Mouse (Mus musculus) liver, postnatal 0 days (tissue): ENCODE measurements around the gene Vps51. TPM values are rescaled to one million over a fixed set of nuclear protein-coding genes. Genes with fewer than 3 reads are reported as not detected.

Experiments used
- ATAC-seq: fragments of 200-750 bp; cut with Nextera tagmentation; 2 replicates; pipeline ENCODE4 v1.8.0; 2017; ENCODE audit warnings: mild to moderate bottlenecking, moderate library complexity
- DNase-seq: peaks from one replicate; pipeline ENCODE4 v3.0.0-alpha.2; 2016
- H3K27ac ChIP-seq: fragments of 300-500 bp; sonication (generic); 2 replicates; pipeline ENCODE4 v1.5.1; 2014; ENCODE audit warnings: antibody characterized with exemption, moderate library complexity, mild to moderate bottlenecking, low read depth
- H3K27me3 ChIP-seq: fragments of 300-500 bp; sonication (generic); 2 replicates; pipeline ENCODE4 v1.6.1; 2014; ENCODE audit warnings: low read length, control low read depth, mixed read lengths; ENCODE audit not compliant: insufficient read depth
- H3K36me3 ChIP-seq: fragments of 300-500 bp; sonication (generic); replicated peaks from 2 replicates; pipeline ENCODE4 v1.6.1; 2014; ENCODE audit warnings: mild to moderate bottlenecking, control low read depth, low read length, moderate library complexity, mixed read lengths; ENCODE audit not compliant: insufficient read depth
- H3K4me1 ChIP-seq: fragments of 300-500 bp; sonication (generic); 2 replicates; pipeline ENCODE4 v1.6.1; 2014; ENCODE audit warnings: antibody characterized with exemption, mild to moderate bottlenecking, control low read depth; ENCODE audit not compliant: insufficient read depth
- H3K4me2 ChIP-seq: fragments of 300-500 bp; sonication (generic); 2 replicates; pipeline ENCODE4 v1.6.1; 2014; ENCODE audit warnings: low read depth, mild to moderate bottlenecking, low read length, moderate library complexity, mixed read lengths
- H3K4me3 ChIP-seq: fragments of 300-500 bp; sonication (generic); 2 replicates; pipeline ENCODE4 v1.5.1; 2014; ENCODE audit warnings: low read depth, low read length
- H3K9ac ChIP-seq: fragments of 300-500 bp; sonication (generic); replicated peaks from 2 replicates; pipeline ENCODE4 v1.6.1; 2014; ENCODE audit warnings: mild to moderate bottlenecking, moderate library complexity
- H3K9me3 ChIP-seq: fragments of 300-500 bp; sonication (generic); 2 replicates; pipeline ENCODE4 v1.6.1; 2016; ENCODE audit warnings: mild to moderate bottlenecking, control low read depth, low read length, mixed read lengths
- CTCF ChIP-seq: sonication (generic); IDR thresholded peaks from 2 replicates; pipeline ENCODE4 v1.5.1; 2016; ENCODE audit warnings: antibody characterized with exemption, low read depth
- EP300 ChIP-seq: IDR thresholded peaks from 2 replicates; pipeline ENCODE4 v1.6.1; 2016; ENCODE audit warnings: antibody characterized with exemption, low read depth, mild to moderate bottlenecking
- WGBS: fragments of 180-500 bp; shearing (Covaris S2); extraction: QIAGEN DNeasy Blood & Tissue Kit; methylation state at CpG from one replicate; pipeline ENCODE4 v1.1.7; 2014; ENCODE audit not compliant: insufficient replicate concordance; 5-methylcytosine and 5-hydroxymethylcytosine counted together
- polyA plus RNA-seq: library from polyadenylated mRNA; unstranded; fragments of >200 nt; fragmentation: Nextera tagmentation; extraction: Ambion mirVana; gene quantifications from 2 replicates; pipeline ENCODE4 v1.2.1, GENCODE M21; 2015

Gene Vps51
- polyA plus RNA-seq, 1 experiment from 2014 or later, result 20.7 TPM

DNA sequence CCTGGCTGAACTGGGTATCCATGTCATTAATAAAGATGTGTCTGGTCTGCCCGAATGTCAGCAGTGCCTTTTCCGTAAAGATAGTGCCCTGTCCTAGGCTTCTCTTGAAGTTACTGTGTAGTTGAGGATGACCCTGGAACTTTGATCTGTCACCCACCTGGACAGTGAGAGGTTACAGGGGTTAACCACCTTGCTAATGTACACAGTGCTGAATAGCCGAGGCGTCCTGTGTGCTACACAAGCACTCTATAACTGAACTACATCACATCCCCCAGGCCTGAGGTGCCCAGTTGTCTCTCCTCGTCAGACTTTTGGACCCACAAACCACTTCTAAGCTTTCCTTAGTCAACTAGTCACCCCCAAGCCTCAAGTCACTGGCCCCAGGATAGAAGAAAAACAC lies 14.6 kb downstream of the Vps51 start:
- no peaks in the 10 kb centered on the region for H3K9me3 ChIP-seq
- H3K4me3 ChIP-seq, result peak overlapping the region; percentile 89
- peak overlapping the region; percentile 94 for H3K4me2 ChIP-seq
- no peak for TF ChIP-seq CTCF
- no peak for TF ChIP-seq EP300
- H3K4me1 ChIP-seq, result peaks cover 46% of the 10 kb centered on the region
- H3K27me3 ChIP-seq, result no peaks in the 10 kb centered on the region
- DNase-seq (no peak), ATAC-seq (peak; percentile 7; the same call in 1 of the 2 replicates)
- peaks cover 10% of the 10 kb centered on the region; the same call in 1 of the 2 replicates for H3K36me3 ChIP-seq
- WGBS, result 35% methylated on average over 5 of the region's 5 CpGs
- peak overlapping the region; percentile 98 for H3K27ac ChIP-seq
- peak overlapping the region; percentile 97 for H3K9ac ChIP-seq

DNA sequence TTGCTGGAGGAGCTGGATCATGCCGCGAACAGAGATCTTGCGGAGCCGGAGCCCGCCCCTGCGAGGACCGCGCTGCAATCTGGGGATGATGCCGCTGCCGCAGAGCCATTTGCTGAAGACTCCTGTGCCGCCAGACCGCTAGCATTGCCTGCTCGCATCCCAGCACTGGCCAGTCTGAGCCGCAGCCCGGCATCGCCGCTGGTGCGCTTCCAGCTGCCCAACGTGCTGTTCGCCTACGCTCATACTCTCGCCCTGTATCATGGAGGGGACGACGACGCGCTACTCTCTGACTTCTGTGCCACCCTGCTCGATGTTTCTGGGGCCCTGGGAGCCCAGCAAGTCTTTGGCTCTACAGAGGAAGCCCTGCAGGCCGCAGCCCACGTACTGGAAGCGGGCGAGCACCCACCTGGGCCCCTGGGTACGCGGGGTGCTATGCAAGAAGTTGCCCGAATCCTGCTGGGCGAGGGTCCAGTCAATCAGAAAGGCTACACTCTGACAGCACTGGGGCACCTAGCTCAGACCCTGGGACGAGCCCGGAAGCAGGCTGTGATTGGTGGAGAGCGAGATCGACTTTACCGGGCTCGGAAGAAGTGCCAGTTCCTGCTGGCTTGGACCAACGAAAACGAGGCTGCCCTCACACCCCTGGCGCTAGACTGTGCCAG lies 15.3 kb downstream of the Vps51 start:
- peak overlapping the region; percentile 98 for H3K27ac ChIP-seq
- DNase-seq (peak; percentile 77), ATAC-seq (peak; percentile 40)
- peak overlapping the region; percentile 94 for H3K4me2 ChIP-seq
- H3K36me3 ChIP-seq, result peaks cover 10% of the 10 kb centered on the region; the same call in 1 of the 2 replicates
- TF ChIP-seq CTCF, result no peak
- peaks cover 42% of the 10 kb centered on the region for H3K4me1 ChIP-seq
- H3K9me3 ChIP-seq, result no peaks in the 10 kb centered on the region
- WGBS, result under 1% methylated on average over 44 of the region's 44 CpGs
- H3K9ac ChIP-seq, result peak overlapping the region; percentile 97
- no peaks in the 10 kb centered on the region for H3K27me3 ChIP-seq
- peak overlapping the region; percentile 89 for H3K4me3 ChIP-seq

DNA sequence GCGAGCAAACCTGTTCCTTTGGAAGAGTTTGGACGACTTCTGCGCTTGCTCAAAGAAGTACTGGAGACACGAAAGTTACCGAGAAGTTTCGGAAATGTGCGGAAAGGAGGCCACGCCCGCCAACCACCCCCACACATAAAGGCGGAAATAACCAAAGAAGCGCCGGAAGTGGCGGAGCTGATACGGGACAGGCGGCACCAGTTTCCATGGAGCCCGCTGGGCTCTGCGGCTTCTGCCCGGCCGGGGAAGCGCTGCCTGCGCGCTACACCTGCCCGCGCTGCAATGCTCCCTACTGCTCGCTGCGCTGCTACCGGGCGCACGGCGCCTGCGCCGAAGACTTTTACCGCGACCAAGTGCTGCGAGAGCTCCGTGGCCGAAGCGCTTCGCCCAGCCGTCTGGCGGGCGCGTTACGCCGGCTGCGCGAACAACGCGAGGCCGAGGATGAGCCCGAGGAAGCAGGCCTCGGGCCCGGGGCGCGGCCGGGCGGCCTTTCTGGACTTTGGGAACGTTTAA lies 16.0 kb downstream of the Vps51 start, which contains the start of gene Znhit2:
Gene Znhit2, plus strand, starts transcription at position 172 of the 513 bp plus-strand sequence.
- Histone ChIP-seq H3K27me3 (no peaks in the 10 kb centered on the region), H3K27ac (peak within 1 kb of the TSS; percentile 98), H3K4me3 (peak within 1 kb of the TSS; percentile 89), H3K9ac (peak within 1 kb of the TSS; percentile 97), H3K4me2 (peak within 1 kb of the TSS; percentile 94), H3K4me1 (peaks cover 43% of the 10 kb centered on the region), H3K36me3 (peaks cover 13% of the 10 kb centered on the region; the same call in 1 of the 2 replicates), H3K9me3 (no peaks in the 10 kb centered on the region)
- DNase-seq, result peak; percentile 94
- ATAC-seq, result peak; percentile 65
- 0% methylated on average over 55 of the region's 58 CpGs for WGBS
- TF ChIP-seq CTCF, result peak; percentile 17; the same call in 1 of the 2 replicates
- no peak for TF ChIP-seq EP300

DNA sequence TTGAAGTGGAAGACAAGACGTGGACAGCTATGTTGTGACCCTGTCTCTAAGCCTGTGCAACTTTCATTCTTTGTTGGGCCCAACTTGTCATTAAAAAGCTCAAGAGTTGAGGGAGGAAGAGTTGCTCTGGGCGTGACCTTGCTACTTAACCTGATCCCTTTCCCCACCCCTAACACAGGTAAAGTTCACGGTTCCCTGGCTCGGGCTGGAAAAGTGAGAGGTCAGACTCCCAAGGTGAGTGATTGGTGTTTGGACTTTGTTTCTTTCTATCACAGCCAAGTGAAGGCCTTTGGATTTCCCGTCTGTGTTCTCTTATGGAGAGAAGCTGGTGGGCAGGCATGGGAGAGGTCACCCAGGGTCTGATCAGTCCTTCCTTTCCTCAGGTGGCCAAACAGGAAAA lies 18.1 kb downstream of the Vps51 start:
- Histone ChIP-seq H3K9me3 (no peaks in the 10 kb centered on the region), H3K4me1 (peaks cover 42% of the 10 kb centered on the region), H3K36me3 (peaks cover 32% of the 10 kb centered on the region), H3K4me3 (peak overlapping the region; percentile 78), H3K4me2 (peak overlapping the region; percentile 66), H3K27ac (peak overlapping the region; percentile 75), H3K9ac (peak overlapping the region; percentile 94), H3K27me3 (no peaks in the 10 kb centered on the region)
- WGBS, result 59% methylated on average over 5 of the region's 5 CpGs
- TF ChIP-seq EP300, result no peak
- TF ChIP-seq CTCF, result no peak
- DNase-seq (no peak), ATAC-seq (no peak)

DNA sequence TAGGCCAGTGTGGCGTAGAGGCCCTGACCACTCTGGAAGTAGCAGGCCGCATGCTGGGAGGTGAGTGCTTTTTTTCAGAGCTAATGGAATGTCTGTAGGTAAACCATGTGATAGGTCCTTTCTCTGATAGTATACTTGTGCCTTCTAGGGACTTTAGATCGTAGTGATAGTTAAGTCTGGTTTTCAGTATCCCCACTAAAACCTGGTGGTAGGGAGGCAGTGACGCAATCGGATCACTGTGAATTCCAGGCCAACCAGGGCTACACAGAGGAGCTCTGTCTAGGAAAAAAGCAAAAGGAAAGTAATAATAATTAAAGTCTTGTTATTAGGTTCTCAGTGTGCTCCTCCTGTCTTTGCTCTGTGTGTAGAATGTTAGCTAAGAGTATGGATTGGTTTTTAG lies 18.5 kb downstream of the Vps51 start:
- peaks cover 40% of the 10 kb centered on the region for H3K4me1 ChIP-seq
- peaks cover 36% of the 10 kb centered on the region for H3K36me3 ChIP-seq
- WGBS, result 17% methylated on average over 5 of the region's 5 CpGs
- peak overlapping the region; percentile 78 for H3K4me3 ChIP-seq
- no peak for TF ChIP-seq EP300
- no peak for TF ChIP-seq CTCF
- no peaks in the 10 kb centered on the region for H3K9me3 ChIP-seq
- H3K9ac ChIP-seq, result peak overlapping the region; percentile 94
- DNase-seq (no peak), ATAC-seq (no peak)
- peak overlapping the region; percentile 75 for H3K27ac ChIP-seq
- peak overlapping the region; percentile 66 for H3K4me2 ChIP-seq
- H3K27me3 ChIP-seq, result no peaks in the 10 kb centered on the region

DNA sequence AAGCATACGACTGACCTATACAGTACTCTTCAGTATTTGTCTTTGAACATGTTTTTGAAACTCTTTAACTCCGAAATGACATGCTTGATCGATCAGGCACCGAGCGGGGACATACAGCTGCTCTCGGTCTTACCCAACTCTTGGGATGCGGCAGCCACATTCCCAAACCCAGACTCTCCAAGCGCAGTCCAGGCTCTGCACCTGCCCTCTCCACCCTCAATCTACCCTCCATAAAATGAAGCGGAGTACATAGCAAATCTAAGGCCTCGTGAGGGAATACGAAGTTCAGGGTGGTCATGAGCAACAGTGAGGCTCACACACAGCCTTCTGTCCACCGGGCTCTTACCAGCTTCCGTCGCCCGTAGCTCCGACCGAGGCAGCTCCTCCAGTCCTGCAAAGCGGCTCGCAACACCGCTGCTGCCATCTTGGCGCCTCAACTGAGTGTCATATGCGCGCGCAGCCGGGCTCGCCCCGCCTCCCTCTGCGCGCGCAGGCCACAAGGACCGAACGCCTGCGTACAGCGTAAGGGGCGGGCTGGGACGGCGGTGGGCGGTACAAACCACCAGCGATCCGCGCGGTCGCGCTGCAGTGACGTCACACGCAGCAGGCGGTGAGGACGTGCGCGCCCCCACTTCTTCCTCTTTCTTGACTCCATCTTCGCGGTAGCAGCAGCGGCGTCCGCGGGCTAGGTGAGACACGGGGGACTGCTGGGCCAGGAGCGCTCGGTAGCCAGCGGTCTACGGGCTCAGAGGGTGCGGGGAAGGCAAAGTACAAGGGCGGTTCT lies 19.5 kb downstream of the Vps51 start, which contains the start of the genes Mrpl49 and Fau:
Gene Mrpl49, minus strand, starts transcription at position 473 of the 784 bp plus-strand sequence.
Gene Fau, plus strand, starts transcription at position 532 of the 784 bp plus-strand sequence.
- Histone ChIP-seq H3K27ac (peak within 1 kb of the TSS; percentile 75), H3K36me3 (peaks cover 46% of the 10 kb centered on the region), H3K4me3 (peak within 1 kb of the TSS; percentile 78), H3K9me3 (no peaks in the 10 kb centered on the region), H3K9ac (peak within 1 kb of the TSS; percentile 94), H3K4me1 (peaks cover 30% of the 10 kb centered on the region), H3K4me2 (peak within 1 kb of the TSS; percentile 82), H3K27me3 (no peaks in the 10 kb centered on the region)
- ATAC-seq (peak; percentile 79), DNase-seq (peak; percentile 99)
- TF ChIP-seq EP300 (no peak; the same call in 1 of the 2 replicates), CTCF (0 out of 2 replicates have a peak, but pooled peaks have one; percentile 7)
- 1% methylated on average over 63 of the region's 63 CpGs for WGBS
